Mouse (Mus musculus) spleen, adult 2 months (tissue): ENCODE data around the gene Sned1.

Experiments used
- CTCF ChIP-seq: fragments of 200-500 bp; IDR thresholded peaks from 2 replicates; pipeline ENCODE4 v1.5.1; 2011; ENCODE audit warnings: mild to moderate bottlenecking, inconsistent platforms; ENCODE audit not compliant: insufficient read depth, insufficient read length, insufficient replicate concordance; ENCODE audit errors: extremely low read depth
- POLR2A ChIP-seq: fragments of 200-500 bp; IDR thresholded peaks from 2 replicates; pipeline ENCODE4 v1.6.1; 2011; ENCODE audit warnings: low read depth, low read length, inconsistent platforms

- TF ChIP-seq CTCF (no peak), POLR2A (no peak)
These were observed 111.5 kb downstream of the Sned1 start for GRCm38 (mm10) chr1:93347176-93347575.
